Mouse (Mus musculus): ENCODE measurements around the gene Washc2.
A peak's percentile ranks its signal among the peaks of the same experiment; 100 is the strongest.
"Not testable (repeated sequence)": the region's sequence is repeated elsewhere in the genome, so short reads cannot be mapped to it uniquely, and the experiment has no call there.

Gene Washc2

GRCm38 (mm10) chr6:116207729-116208534, at the start of gene Washc2:
Gene Washc2, plus strand, starts transcription at chr6:116208038.
- no peak for TF ChIP-seq POU5F1 (IDR thresholded peaks at IDR 0.05; ENCODE audit: borderline replicate concordance, low read length)
- no peak for TF ChIP-seq CTCF (conservative IDR thresholded peaks at IDR 0.05; ENCODE audit: low read length)
- no peak for TF ChIP-seq NANOG (IDR thresholded peaks at IDR 0.05; ENCODE audit: borderline replicate concordance, low read length)
- H3K4me3 ChIP-seq (replicated peaks; ENCODE audit: low read length), result peak within 1 kb of the TSS; percentile 91
- H3K9me3 ChIP-seq (ENCODE audit: low read length), result no peaks in the 10 kb centered on the region
- no peaks in the 10 kb centered on the region for H3K27me3 ChIP-seq (ENCODE audit: insufficient read depth, low read length)
- H3K36me3 ChIP-seq (ENCODE audit: insufficient read depth, low read length), result peaks cover 36% of the 10 kb centered on the region
- H3K4me1 ChIP-seq (replicated peaks; ENCODE audit: low read depth, low read length), result peaks cover 17% of the 10 kb centered on the region

- TF ChIP-seq NANOG (IDR thresholded peaks at IDR 0.05; ENCODE audit: borderline replicate concordance, low read length), result no peak
- TF ChIP-seq CTCF (conservative IDR thresholded peaks at IDR 0.05; ENCODE audit: low read length), result no peak
- no peak for TF ChIP-seq POU5F1 (IDR thresholded peaks at IDR 0.05; ENCODE audit: borderline replicate concordance, low read length)
- Histone ChIP-seq H3K4me1 (replicated peaks; ENCODE audit: low read depth, low read length) (no peaks in the 10 kb centered on the region), H3K27me3 (ENCODE audit: insufficient read depth, low read length) (no peaks in the 10 kb centered on the region), H3K9me3 (ENCODE audit: low read length) (peaks cover 5% of the 10 kb centered on the region), H3K4me3 (replicated peaks; ENCODE audit: low read length) (no peak overlapping the region), H3K36me3 (ENCODE audit: insufficient read depth, low read length) (peaks cover 6% of the 10 kb centered on the region)
These were observed 41.5 kb upstream of the Washc2 start for GRCm38 (mm10) chr6:116166383-116166782.

- not testable (repeated sequence) for H3K4me3 ChIP-seq (replicated peaks; ENCODE audit: low read length); H3K36me3 ChIP-seq (ENCODE audit: insufficient read depth, low read length); H3K9me3 ChIP-seq (ENCODE audit: low read length); H3K27me3 ChIP-seq (ENCODE audit: insufficient read depth, low read length); H3K4me1 ChIP-seq (replicated peaks; ENCODE audit: low read depth, low read length)
These were observed 34.2 kb upstream of the Washc2 start for GRCm38 (mm10) chr6:116173511-116174099.

GRCm38 (mm10) chr6:116178376-116178775, 29.5 kb upstream of the Washc2 start:
- H3K27me3 ChIP-seq (ENCODE audit: insufficient read depth, low read length), result no peaks in the 10 kb centered on the region
- no peaks in the 10 kb centered on the region for H3K4me1 ChIP-seq (replicated peaks; ENCODE audit: low read depth, low read length)
- 0 out of 2 replicates have a peak, but pooled peaks cover 7% of the 10 kb centered on the region for H3K36me3 ChIP-seq (ENCODE audit: insufficient read depth, low read length)
- no peak overlapping the region for H3K4me3 ChIP-seq (replicated peaks; ENCODE audit: low read length)
- TF ChIP-seq POU5F1 (IDR thresholded peaks at IDR 0.05; ENCODE audit: borderline replicate concordance, low read length) (no peak), NANOG (IDR thresholded peaks at IDR 0.05; ENCODE audit: borderline replicate concordance, low read length) (no peak), CTCF (conservative IDR thresholded peaks at IDR 0.05; ENCODE audit: low read length) (no peak)
- H3K9me3 ChIP-seq (ENCODE audit: low read length), result no peaks in the 10 kb centered on the region

- Histone ChIP-seq H3K4me1 (replicated peaks; ENCODE audit: low read depth, low read length) (no peaks in the 10 kb centered on the region), H3K27me3 (ENCODE audit: insufficient read depth, low read length) (no peaks in the 10 kb centered on the region), H3K9me3 (ENCODE audit: low read length) (no peaks in the 10 kb centered on the region), H3K36me3 (ENCODE audit: insufficient read depth, low read length) (0 out of 2 replicates have a peak, but pooled peaks cover 7% of the 10 kb centered on the region), H3K4me3 (replicated peaks; ENCODE audit: low read length) (no peak overlapping the region)
- TF ChIP-seq NANOG (IDR thresholded peaks at IDR 0.05; ENCODE audit: borderline replicate concordance, low read length) (no peak), CTCF (conservative IDR thresholded peaks at IDR 0.05; ENCODE audit: low read length) (no peak), POU5F1 (IDR thresholded peaks at IDR 0.05; ENCODE audit: borderline replicate concordance, low read length) (no peak)
These were observed 27.1 kb upstream of the Washc2 start for GRCm38 (mm10) chr6:116180731-116181130.

GRCm38 (mm10) chr6:116183509-116183908, 24.3 kb upstream of the Washc2 start:
- Histone ChIP-seq H3K9me3 (ENCODE audit: low read length) (no peaks in the 10 kb centered on the region), H3K27me3 (ENCODE audit: insufficient read depth, low read length) (no peaks in the 10 kb centered on the region), H3K36me3 (ENCODE audit: insufficient read depth, low read length) (0 out of 2 replicates have a peak, but pooled peaks cover 4% of the 10 kb centered on the region), H3K4me1 (replicated peaks; ENCODE audit: low read depth, low read length) (no peaks in the 10 kb centered on the region), H3K4me3 (replicated peaks; ENCODE audit: low read length) (no peak overlapping the region)
- TF ChIP-seq CTCF (conservative IDR thresholded peaks at IDR 0.05; ENCODE audit: low read length) (no peak), NANOG (IDR thresholded peaks at IDR 0.05; ENCODE audit: borderline replicate concordance, low read length) (no peak), POU5F1 (IDR thresholded peaks at IDR 0.05; ENCODE audit: borderline replicate concordance, low read length) (no peak)

- Histone ChIP-seq H3K9me3 (ENCODE audit: low read length) (no peaks in the 10 kb centered on the region), H3K4me1 (replicated peaks; ENCODE audit: low read depth, low read length) (no peaks in the 10 kb centered on the region), H3K27me3 (ENCODE audit: insufficient read depth, low read length) (no peaks in the 10 kb centered on the region), H3K36me3 (ENCODE audit: insufficient read depth, low read length) (no peaks in the 10 kb centered on the region), H3K4me3 (replicated peaks; ENCODE audit: low read length) (no peak overlapping the region)
- TF ChIP-seq POU5F1 (IDR thresholded peaks at IDR 0.05; ENCODE audit: borderline replicate concordance, low read length) (no peak), CTCF (conservative IDR thresholded peaks at IDR 0.05; ENCODE audit: low read length) (no peak), NANOG (IDR thresholded peaks at IDR 0.05; ENCODE audit: borderline replicate concordance, low read length) (no peak)
These were observed 21.4 kb upstream of the Washc2 start for GRCm38 (mm10) chr6:116186485-116186884.

GRCm38 (mm10) chr6:116189417-116189816, 18.4 kb upstream of the Washc2 start:
- Histone ChIP-seq H3K9me3 (ENCODE audit: low read length) (no peaks in the 10 kb centered on the region), H3K36me3 (ENCODE audit: insufficient read depth, low read length) (no peaks in the 10 kb centered on the region), H3K4me3 (replicated peaks; ENCODE audit: low read length) (no peak overlapping the region), H3K27me3 (ENCODE audit: insufficient read depth, low read length) (peaks cover 4% of the 10 kb centered on the region; the same call in 1 of the 2 replicates), H3K4me1 (replicated peaks; ENCODE audit: low read depth, low read length) (peaks cover 13% of the 10 kb centered on the region)
- no peak for TF ChIP-seq CTCF (conservative IDR thresholded peaks at IDR 0.05; ENCODE audit: low read length)
- TF ChIP-seq NANOG (IDR thresholded peaks at IDR 0.05; ENCODE audit: borderline replicate concordance, low read length), result no peak
- TF ChIP-seq POU5F1 (IDR thresholded peaks at IDR 0.05; ENCODE audit: borderline replicate concordance, low read length), result no peak

Measured in E14TG2a.4 (cell line).